Mouse (Mus musculus): ENCODE data around the gene Btn2a2.

DNA sequence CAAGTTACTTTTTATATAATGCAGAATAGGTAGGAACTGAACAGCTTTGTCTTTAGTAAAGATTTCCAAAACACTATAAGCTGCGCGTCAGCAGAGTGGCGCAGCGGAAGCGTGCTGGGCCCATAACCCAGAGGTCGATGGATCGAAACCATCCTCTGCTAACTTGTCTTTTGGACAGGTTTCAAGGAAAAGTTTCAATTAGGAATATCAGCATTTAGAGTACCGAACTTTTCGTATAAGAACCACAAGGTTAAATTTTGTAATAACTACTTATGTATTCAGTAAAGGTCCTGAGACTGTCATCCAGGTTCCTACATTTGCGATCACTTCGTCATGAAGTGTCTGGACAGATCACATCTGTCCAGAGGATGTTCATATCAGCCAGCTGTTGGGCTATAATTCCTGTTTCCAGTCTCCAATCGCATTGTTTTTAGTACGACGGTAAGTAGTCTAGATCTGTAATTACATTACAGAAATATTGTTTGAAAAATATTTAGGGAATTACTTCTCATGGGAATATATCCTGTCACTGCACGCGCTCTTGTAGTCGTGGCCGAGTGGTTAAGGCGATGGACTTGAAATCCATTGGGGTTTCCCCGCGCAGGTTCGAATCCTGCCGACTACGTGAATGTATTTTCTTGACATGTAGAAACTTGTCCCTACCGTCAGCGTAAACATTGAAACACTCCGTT lies 29.1 kb upstream of the Btn2a2 start:
- TF ChIP-seq CTCF (IDR thresholded peaks at IDR 0.05; ENCODE audit: borderline replicate concordance, control insufficient read depth, extremely low read depth, insufficient read depth, low read length, poor library complexity) (no peak), POLR2A (IDR thresholded peaks at IDR 0.05; ENCODE audit: control insufficient read depth, extremely low read depth, insufficient read depth, low read length, poor library complexity) (no peak)

Measured in thymus, adult 2 months (tissue).